Mouse (Mus musculus): ENCODE data around the gene Chp1. TPM values are rescaled to one million over a fixed set of nuclear protein-coding genes. Genes with fewer than 3 reads are reported as not detected.

The Chp1 gene
- total RNA-seq, 4 experiments from 2014 or later = 161 to 184 (median 175) TPM

GRCm38 (mm10) chr2:119561794-119562193, 14.3 kb downstream of the Chp1 start:
- no peak for DNase-seq (ENCODE audit: low spot score in 2 of 2)

- no peak for DNase-seq (ENCODE audit: low spot score in 2 of 2)
These were observed 17.8 kb downstream of the Chp1 start for GRCm38 (mm10) chr2:119565284-119565683.

- no peak for DNase-seq (ENCODE audit: low spot score in 2 of 2)
These were observed 18.8 kb downstream of the Chp1 start for GRCm38 (mm10) chr2:119566182-119566855.

- no peak for DNase-seq (ENCODE audit: low spot score in 2 of 2)
These were observed 25.0 kb downstream of the Chp1 start for GRCm38 (mm10) chr2:119572471-119572870.

GRCm38 (mm10) chr2:119581571-119581970, 34.1 kb downstream of the Chp1 start:
- DNase-seq (ENCODE audit: low spot score in 2 of 2) = no peak

GRCm38 (mm10) chr2:119583439-119583838, 35.9 kb downstream of the Chp1 start:
- DNase-seq (ENCODE audit: low spot score in 2 of 2) = no peak

GRCm38 (mm10) chr2:119584282-119584681, 36.8 kb downstream of the Chp1 start:
- DNase-seq (ENCODE audit: low spot score in 2 of 2) = no peak

- DNase-seq (ENCODE audit: low spot score in 2 of 2) = no peak
These were observed 39.9 kb downstream of the Chp1 start for GRCm38 (mm10) chr2:119587383-119587782.

GRCm38 (mm10) chr2:119591247-119591646, 43.8 kb downstream of the Chp1 start:
- no peak for DNase-seq (ENCODE audit: low spot score in 2 of 2)

- DNase-seq (ENCODE audit: low spot score in 2 of 2) = no peak
These were observed 46.2 kb downstream of the Chp1 start for GRCm38 (mm10) chr2:119593765-119594112.

- peak; percentile 88 to 92 for DNase-seq (ENCODE audit: low spot score in 2 of 2)
These were observed 46.9 kb downstream of the Chp1 start for GRCm38 (mm10) chr2:119594113-119594981.

GRCm38 (mm10) chr2:119595308-119595707, 47.8 kb downstream of the Chp1 start:
- DNase-seq (ENCODE audit: low spot score in 2 of 2) = no peak

- DNase-seq (ENCODE audit: low spot score in 2 of 2) = peak in 1 of 2 experiments; percentile 69
These were observed 49.4 kb downstream of the Chp1 start for GRCm38 (mm10) chr2:119596781-119597330.

GRCm38 (mm10) chr2:119601027-119601426, 53.5 kb downstream of the Chp1 start:
- DNase-seq (ENCODE audit: low spot score in 2 of 2) = peak in 1 of 2 experiments; percentile 38

GRCm38 (mm10) chr2:119601575-119601974, 54.1 kb downstream of the Chp1 start:
- DNase-seq (ENCODE audit: low spot score in 2 of 2) = peak in 1 of 2 experiments; percentile 15

GRCm38 (mm10) chr2:119602488-119602887, 55.0 kb downstream of the Chp1 start:
- DNase-seq (ENCODE audit: low spot score in 2 of 2) = no peak

GRCm38 (mm10) chr2:119603909-119604308, 56.4 kb downstream of the Chp1 start:
- no peak for DNase-seq (ENCODE audit: low spot score in 2 of 2)

- no peak for DNase-seq (ENCODE audit: low spot score in 2 of 2)
These were observed 58.0 kb downstream of the Chp1 start for GRCm38 (mm10) chr2:119605361-119605973.

GRCm38 (mm10) chr2:119607023-119607422, 59.5 kb downstream of the Chp1 start:
- no peak for DNase-seq (ENCODE audit: low spot score in 2 of 2)

GRCm38 (mm10) chr2:119617841-119618198, 70.3 kb downstream of the Chp1 start:
- DNase-seq (ENCODE audit: low spot score in 2 of 2) = no peak

- DNase-seq (ENCODE audit: low spot score in 2 of 2) = peak; percentile 69 to 96
These were observed 70.9 kb downstream of the Chp1 start, which contains the start of the genes Nusap1 and Oip5 for GRCm38 (mm10) chr2:119618199-119618982. Gene Nusap1 (plus strand): TSS chr2:119618298. Gene Oip5 (minus strand): TSS chr2:119618469.

Data from left cerebral cortex, adult 8-10 months (tissue).